10 mouse cellular contexts compared by ENCODE assay signal in the genomic region with DNA sequence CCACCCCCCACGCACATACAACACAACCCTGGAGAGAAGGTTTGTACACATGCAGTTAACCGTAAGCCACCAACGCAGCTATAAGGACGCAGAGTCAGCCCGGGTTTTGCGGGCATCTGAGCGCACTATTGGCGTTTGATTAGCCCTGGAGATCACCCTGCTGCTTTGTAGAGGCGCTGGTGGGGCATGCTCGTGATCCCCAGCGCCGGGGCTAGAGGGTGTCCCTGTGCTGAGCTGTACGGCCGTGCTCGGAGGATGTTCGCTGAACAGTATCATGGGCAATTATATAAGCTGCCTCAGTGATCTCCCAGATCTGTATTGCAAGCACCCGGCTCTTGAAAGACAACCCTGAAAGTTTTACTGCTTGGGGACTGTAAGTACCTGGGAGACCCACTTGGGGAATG. TPM values are rescaled to one million over a fixed set of nuclear protein-coding genes. Genes with fewer than 3 reads are reported as not detected.
DNase-seq lines count a peak whose midpoint lies in the region; ATAC-seq and TF ChIP-seq lines count a peak whose summit lies in the region.
"Had no signal": no experiment of that assay in that cellular context is flagged by ENCODE, and none has a peak within 500 bp of the region (broad histone marks: within the 10 kb centered on the region; RNA-seq: fewer than 3 reads in every experiment).

No protein-coding gene starts in this region.

- H3K4me1 ChIP-seq in forebrain, postnatal 0 days (ENCODE audit: insufficient read depth) = peaks cover 14% of the 10 kb centered on the region; the same call in 1 of the 2 replicates
- peaks cover 59% of the 10 kb centered on the region for H3K4me1 ChIP-seq in midbrain, embryonic 10.5 days
- peaks cover 19% of the 10 kb centered on the region for H3K4me1 ChIP-seq in stomach, embryonic 14.5 days (ENCODE audit: control insufficient read depth, insufficient read depth, low read length)

- TF ChIP-seq CTCF in forebrain, postnatal 0 days (IDR thresholded peaks at IDR 0.05; ENCODE audit: low read depth) = no peak

- no peaks in the 10 kb centered on the region for H3K9me3 ChIP-seq in forebrain, postnatal 0 days (ENCODE audit: low read length)
- H3K9me3 ChIP-seq in midbrain, embryonic 10.5 days (replicated peaks) = no peaks in the 10 kb centered on the region
- H3K9me3 ChIP-seq in stomach, embryonic 14.5 days (ENCODE audit: control insufficient read depth, low read depth, low read length) = no peaks in the 10 kb centered on the region

- no peaks in the 10 kb centered on the region for H3K27me3 ChIP-seq in forebrain, postnatal 0 days (ENCODE audit: insufficient read depth, low read length)
- peaks cover 63% of the 10 kb centered on the region for H3K27me3 ChIP-seq in midbrain, embryonic 10.5 days (ENCODE audit: low read depth, poor library complexity, severe bottlenecking)
- H3K27me3 ChIP-seq in stomach, embryonic 14.5 days (ENCODE audit: control insufficient read depth, insufficient read depth, low read length) = no peaks in the 10 kb centered on the region

- H3K36me3 ChIP-seq in forebrain, postnatal 0 days (ENCODE audit: insufficient read depth) = no peaks in the 10 kb centered on the region
- no peaks in the 10 kb centered on the region for H3K36me3 ChIP-seq in midbrain, embryonic 10.5 days
- H3K36me3 ChIP-seq in stomach, embryonic 14.5 days (ENCODE audit: control insufficient read depth, insufficient read depth, low read length) = no peaks in the 10 kb centered on the region

- peak; percentile 12 for DNase-seq in cerebellum, adult 8-10 months
- no peak for DNase-seq in cerebellum, adult 9-10 months
- DNase-seq in R1 (ENCODE audit: low read depth, low spot score) = peak; percentile 24
- peak; percentile 53 for DNase-seq in forebrain, postnatal 0 days
- DNase-seq in kidney, postnatal 10 days = peak; percentile 34
- peak; percentile 62 for DNase-seq in midbrain, embryonic 10.5 days (ENCODE audit: low spot score)
- no peak for DNase-seq in thymus, postnatal 0 days (ENCODE audit: low spot score)

- peak overlapping the region; percentile 97 for H3K9ac ChIP-seq in forebrain, postnatal 0 days
- H3K9ac ChIP-seq in stomach, embryonic 14.5 days (replicated peaks; ENCODE audit: low read depth, low read length) = peak overlapping the region; percentile 70; the same call in 1 of the 2 replicates
- H3K9ac ChIP-seq: liver, embryonic 14.5 days had no signal

- H3K4me2 ChIP-seq in forebrain, postnatal 0 days (ENCODE audit: low read depth) = peak overlapping the region; percentile 93
- H3K4me2 ChIP-seq in stomach, embryonic 14.5 days (replicated peaks; ENCODE audit: low read depth, low read length) = peak overlapping the region; percentile 97

- 1% methylated on average over 17 of the region's 17 CpGs for WGBS in forebrain, postnatal 0 days
- WGBS in midbrain, embryonic 10.5 days = under 1% methylated on average over 17 of the region's 17 CpGs
- under 1% methylated on average over 17 of the region's 17 CpGs for WGBS in stomach, embryonic 14.5 days

- H3K4me3 ChIP-seq in forebrain, postnatal 0 days (ENCODE audit: low read depth, low read length) = peak overlapping the region; percentile 83
- H3K4me3 ChIP-seq in midbrain, embryonic 10.5 days = peak overlapping the region; percentile 87
- peak overlapping the region; percentile 55 for H3K4me3 ChIP-seq in stomach, embryonic 14.5 days (ENCODE audit: low read depth, low read length)

- ATAC-seq in forebrain, postnatal 0 days = no peak
- ATAC-seq in stomach, embryonic 14.5 days (ENCODE audit: insufficient number of reproducible peaks, insufficient read depth, low FRiP score, low read depth) = no peak

- H3K27ac ChIP-seq in forebrain, postnatal 0 days (ENCODE audit: low read depth, low read length) = peak overlapping the region; percentile 98
- peak overlapping the region; percentile 95 for H3K27ac ChIP-seq in midbrain, embryonic 10.5 days (replicated peaks)
- no peak overlapping the region for H3K27ac ChIP-seq in stomach, embryonic 14.5 days (ENCODE audit: low read length)
- H3K27ac ChIP-seq: liver, embryonic 14.5 days had no signal

RNA-seq across cellular contexts. Expression of a gene that starts 40.6 kb away (rescaled TPM):
- total RNA-seq in forebrain, postnatal 0 days (2014; rRNA removed) = 49.4 and 69.5 TPM in 2 replicates
- 26.0 and 50.6 TPM in 2 replicates for polyA plus RNA-seq in forebrain, postnatal 0 days (2015; fragmentation: Nextera tagmentation; extraction: Ambion mirVana)
- 26.5 and 27.4 TPM in 2 replicates for polyA plus RNA-seq in midbrain, embryonic 10.5 days (2016; fragmentation: Nextera tagmentation; extraction: Ambion mirVana)
- polyA plus RNA-seq in stomach, embryonic 14.5 days (2014; fragmentation: Nextera tagmentation; extraction: Ambion mirVana) = 28.8 and 33.3 TPM in 2 replicates
- polyA plus RNA-seq in thymus, postnatal 0 days (2015; fragmentation: Nextera tagmentation; extraction: Ambion mirVana) = 4.5 and 4.9 TPM in 2 replicates
- total RNA-seq: common myeloid progenitor, adult 5-6 weeks had no signal

Comparison
In these comparisons a context has a peak if more than half of its experiments do, and no peak if none do; other contexts are left out.
1. DNase-seq: peak in cerebellum, adult 8-10 months (single experiment), R1 (single experiment), forebrain, postnatal 0 days (single experiment), kidney, postnatal 10 days (single experiment) and midbrain, embryonic 10.5 days (single experiment); none in cerebellum, adult 9-10 months (single experiment) and thymus, postnatal 0 days (single experiment).
2. Peak in every context shown above with its lines, with median percentiles within 50 percentile points of each other: H3K4me3 ChIP-seq.